9 mouse cellular contexts compared by ENCODE assay signal in genomic region chr13:95443376-95444233, GRCm38 (mm10). TPM values are rescaled to one million over a fixed set of nuclear protein-coding genes. Genes with fewer than 3 reads are reported as not detected.
DNase-seq lines count a peak whose midpoint lies in the region; ATAC-seq and TF ChIP-seq lines count a peak whose summit lies in the region.
"Had no signal": no experiment of that assay in that cellular context is flagged by ENCODE, and none has a peak within 500 bp of the region (broad histone marks: within the 10 kb centered on the region; RNA-seq: fewer than 3 reads in every experiment).

No protein-coding gene starts in this region.

- under 1% methylated on average over 44 of the region's 46 CpGs for WGBS in lung, embryonic 14.5 days
- 1% methylated on average over 46 of the region's 46 CpGs for WGBS in hindbrain, embryonic 10.5 days
- 2% methylated on average over 43 of the region's 46 CpGs for WGBS in stomach, postnatal 0 days

- TF ChIP-seq CTCF in lung, embryonic 14.5 days (IDR thresholded peaks at IDR 0.05; ENCODE audit: low read depth) = peak; percentile 60
- peak; percentile 63 for TF ChIP-seq CTCF in stomach, postnatal 0 days (IDR thresholded peaks at IDR 0.05; ENCODE audit: low read depth)

- peak; percentile 54 for ATAC-seq in lung, embryonic 14.5 days (ENCODE audit: insufficient read depth)
- peak; percentile 29 for ATAC-seq in megakaryocyte progenitor cell, adult 5-6 weeks (replicated peaks; ENCODE audit: poor library complexity)
- ATAC-seq in stomach, postnatal 0 days (ENCODE audit: low FRiP score, low TSS enrichment) = peak; percentile 49; the same call in 1 of the 2 replicates
- no peak for ATAC-seq in activated CD4-positive, CD25-positive, alpha-beta regulatory T cell, adult 4 months

- peak overlapping the region; percentile 83 for H3K4me2 ChIP-seq in lung, embryonic 14.5 days
- peak overlapping the region; percentile 73 for H3K4me2 ChIP-seq in stomach, postnatal 0 days (replicated peaks; ENCODE audit: low read depth)

- H3K27me3 ChIP-seq in lung, embryonic 14.5 days (ENCODE audit: insufficient read depth, low read length) = peaks cover 29% of the 10 kb centered on the region
- peaks cover 48% of the 10 kb centered on the region for H3K27me3 ChIP-seq in hindbrain, embryonic 10.5 days (ENCODE audit: insufficient read depth, poor library complexity, severe bottlenecking)
- peaks cover 10% of the 10 kb centered on the region for H3K27me3 ChIP-seq in stomach, postnatal 0 days (ENCODE audit: control insufficient read depth, insufficient read depth, low read length)

- H3K4me3 ChIP-seq in lung, embryonic 14.5 days (ENCODE audit: low read depth, low read length) = peak overlapping the region; percentile 40
- H3K4me3 ChIP-seq in hindbrain, embryonic 10.5 days = peak overlapping the region; percentile 62
- H3K4me3 ChIP-seq in stomach, postnatal 0 days (ENCODE audit: low read depth, low read length) = peak overlapping the region; percentile 42

- TF ChIP-seq EP300 in stomach, postnatal 0 days (optimal IDR thresholded peaks at IDR 0.05) = no peak

- no peak overlapping the region for H3K27ac ChIP-seq in lung, embryonic 14.5 days (ENCODE audit: low read depth)
- peak overlapping the region; percentile 62; the same call in 1 of the 2 replicates for H3K27ac ChIP-seq in hindbrain, embryonic 10.5 days
- no peak overlapping the region for H3K27ac ChIP-seq in stomach, postnatal 0 days (replicated peaks)

- H3K4me1 ChIP-seq in lung, embryonic 14.5 days (ENCODE audit: insufficient read depth) = no peaks in the 10 kb centered on the region
- H3K4me1 ChIP-seq in hindbrain, embryonic 10.5 days (replicated peaks) = peaks cover 21% of the 10 kb centered on the region
- H3K4me1 ChIP-seq in stomach, postnatal 0 days (replicated peaks; ENCODE audit: control insufficient read depth, insufficient read depth) = no peaks in the 10 kb centered on the region

- H3K9me3 ChIP-seq in lung, embryonic 14.5 days (ENCODE audit: low read depth, low read length) = no peaks in the 10 kb centered on the region
- H3K9me3 ChIP-seq in hindbrain, embryonic 10.5 days = no peaks in the 10 kb centered on the region
- no peaks in the 10 kb centered on the region for H3K9me3 ChIP-seq in stomach, postnatal 0 days (ENCODE audit: control insufficient read depth, low read length)

- H3K36me3 ChIP-seq in lung, embryonic 14.5 days (ENCODE audit: insufficient read depth) = no peaks in the 10 kb centered on the region
- no peaks in the 10 kb centered on the region for H3K36me3 ChIP-seq in hindbrain, embryonic 10.5 days
- H3K36me3 ChIP-seq in stomach, postnatal 0 days (ENCODE audit: control insufficient read depth, insufficient read depth, low read length) = no peaks in the 10 kb centered on the region

- peak overlapping the region; percentile 16; the same call in 1 of the 2 replicates for H3K9ac ChIP-seq in lung, embryonic 14.5 days
- 0 out of 2 replicates have a peak overlapping the region, but pooled peaks have one; percentile 31 for H3K9ac ChIP-seq in stomach, postnatal 0 days (ENCODE audit: low read length)

- peak; percentile 76 for DNase-seq in lung, embryonic 14.5 days
- no peak for DNase-seq in lung, postnatal 14 days
- peak; percentile 35 for DNase-seq in embryo, embryonic 11.5 days (ENCODE audit: low read depth, low spot score)
- DNase-seq in hindbrain, embryonic 10.5 days (ENCODE audit: low spot score) = peak; percentile 59
- peak; percentile 36 for DNase-seq in stomach, postnatal 0 days (ENCODE audit: low spot score)
- no peak for DNase-seq in left cerebral cortex, adult 18-20 months (ENCODE audit: low spot score in 2 of 2)

RNA-seq across cellular contexts. Expression of gene Crhbp, which starts 1.1 kb away (rescaled TPM):
- 0.11 TPM in 1 of 2 replicates, not detected in the other for polyA plus RNA-seq in lung, embryonic 14.5 days (2014; fragmentation: Nextera tagmentation; extraction: Ambion mirVana)
- 0.52 and 1.5 TPM in 2 replicates for polyA plus RNA-seq in hindbrain, embryonic 10.5 days (2016; fragmentation: Nextera tagmentation; extraction: Ambion mirVana)
- total RNA-seq in megakaryocyte progenitor cell, adult 5-6 weeks (2015) = not detected in 2 replicates
- not detected in 2 replicates for total RNA-seq in megakaryocyte progenitor cell, adult 5-6 weeks (2017)
- 0.05 and 0.08 TPM in 2 replicates for polyA plus RNA-seq in stomach, postnatal 0 days (2015; fragmentation: Nextera tagmentation; extraction: Ambion mirVana)
- polyA plus RNA-seq in activated CD4-positive, CD25-positive, alpha-beta regulatory T cell, adult 4 months (2017; shearing (Covaris generic)) = not detected
- 10 to 100 TPM; 26.6 to 31.9 TPM for total RNA-seq in left cerebral cortex, adult 18-20 months (2021)

RNA-seq across cellular contexts. Expression of gene S100z, which starts 34.9 kb away (rescaled TPM):
- polyA plus RNA-seq in lung, embryonic 14.5 days (2014; fragmentation: Nextera tagmentation; extraction: Ambion mirVana) = 0.74 TPM in 1 of 2 replicates, not detected in the other
- polyA plus RNA-seq in hindbrain, embryonic 10.5 days (2016; fragmentation: Nextera tagmentation; extraction: Ambion mirVana) = not detected in 2 replicates
- total RNA-seq in megakaryocyte progenitor cell, adult 5-6 weeks (2015) = not detected in 2 replicates
- total RNA-seq in megakaryocyte progenitor cell, adult 5-6 weeks (2017) = not detected in 2 replicates
- polyA plus RNA-seq in stomach, postnatal 0 days (2015; fragmentation: Nextera tagmentation; extraction: Ambion mirVana) = 0.38 and 0.39 TPM in 2 replicates
- not detected for polyA plus RNA-seq in activated CD4-positive, CD25-positive, alpha-beta regulatory T cell, adult 4 months (2017; shearing (Covaris generic))
- not detected for total RNA-seq in left cerebral cortex, adult 18-20 months (2021)
- polyA plus RNA-seq: cortical plate, adult 2 months had no signal

Comparison
In these comparisons a context has a peak if more than half of its experiments do, and no peak if none do; other contexts are left out.
1. DNase-seq: peak in lung, embryonic 14.5 days (single experiment), embryo, embryonic 11.5 days (single experiment), hindbrain, embryonic 10.5 days (single experiment) and stomach, postnatal 0 days (single experiment); none in lung, postnatal 14 days (single experiment) and left cerebral cortex, adult 18-20 months (0 of 2).
2. Peak in every context shown above with its lines, with median percentiles within 50 percentile points of each other: H3K4me3 ChIP-seq.